Comparison of ENCODE assay signal across 14 mouse cellular contexts in the genomic region with DNA sequence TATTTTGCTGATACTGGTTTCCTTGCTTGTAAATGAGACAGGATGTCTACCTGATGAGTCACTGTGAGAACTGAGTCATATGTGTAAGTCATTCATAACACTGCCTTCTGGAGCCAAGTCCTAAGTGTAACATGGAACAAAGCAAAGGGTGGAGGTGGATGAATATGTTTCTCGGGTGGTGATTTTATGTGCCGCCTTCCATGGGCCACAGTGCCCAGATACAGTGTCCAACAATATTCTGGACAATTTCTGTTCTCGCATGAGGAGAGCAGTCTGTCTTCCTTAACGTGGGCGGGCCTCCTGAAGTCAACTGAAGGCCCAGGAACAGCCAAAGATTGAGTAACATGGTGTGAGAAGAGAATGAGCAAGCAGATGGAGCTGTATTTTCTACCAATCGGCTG.
A peak's percentile ranks its signal among the peaks of the same experiment; 100 is the strongest.
DNase-seq lines count a peak whose midpoint lies in the region; ATAC-seq lines count a peak whose summit lies in the region.
"Had no signal": no experiment of that assay in that cellular context is flagged by ENCODE, and none has a peak within 500 bp of the region (broad histone marks: within the 10 kb centered on the region; RNA-seq: fewer than 3 reads in every experiment).

No protein-coding gene starts in this region.

- no peak overlapping the region for H3K4me3 ChIP-seq in heart, embryonic 12.5 days
- H3K4me3 ChIP-seq: embryonic facial prominence, embryonic 13.5 days; limb, embryonic 15.5 days; stomach, embryonic 15.5 days had no signal

- H3K27me3 ChIP-seq in heart, embryonic 12.5 days (replicated peaks), result no peaks in the 10 kb centered on the region
- H3K27me3 ChIP-seq: embryonic facial prominence, embryonic 13.5 days; limb, embryonic 15.5 days; stomach, embryonic 15.5 days had no signal

- H3K4me2 ChIP-seq in heart, embryonic 12.5 days, result no peak overlapping the region
- H3K4me2 ChIP-seq: embryonic facial prominence, embryonic 13.5 days; limb, embryonic 15.5 days; stomach, embryonic 15.5 days had no signal

- WGBS in heart, embryonic 12.5 days, result 82% methylated on average over 6 of the region's 6 CpGs

- intact Hi-C loops in heart, postnatal 36 days (cut with DNase I), result no loop called here

- no peak overlapping the region for H3K9ac ChIP-seq in heart, embryonic 12.5 days
- H3K9ac ChIP-seq: embryonic facial prominence, embryonic 13.5 days; limb, embryonic 15.5 days; stomach, embryonic 15.5 days had no signal

- H3K4me1 ChIP-seq in heart, embryonic 12.5 days (replicated peaks), result no peaks in the 10 kb centered on the region
- H3K4me1 ChIP-seq: embryonic facial prominence, embryonic 13.5 days; limb, embryonic 15.5 days; stomach, embryonic 15.5 days had no signal

- H3K9me3 ChIP-seq in heart, embryonic 12.5 days (replicated peaks), result no peaks in the 10 kb centered on the region
- H3K9me3 ChIP-seq: embryonic facial prominence, embryonic 13.5 days; limb, embryonic 15.5 days; stomach, embryonic 15.5 days had no signal

- peak; percentile 41 for DNase-seq in heart, adult 8-10 months (ENCODE audit: low spot score)
- DNase-seq in 3T3-L1 (ENCODE audit: low read depth, low spot score), result peak; percentile 97
- peak; percentile 23 for DNase-seq in MN1 (ENCODE audit: low spot score)
- DNase-seq in heart, postnatal 36 days, result peak; percentile 2 to 25
- no peak for DNase-seq in retina, embryonic 14.5 days (ENCODE audit: low spot score)
- DNase-seq in cerebellum, adult 11-12 months, result no peak
- DNase-seq: cerebellum, adult 9-11 months; kidney, adult 2 months; lung, postnatal 14 days had no signal

- H3K36me3 ChIP-seq in heart, embryonic 12.5 days, result no peaks in the 10 kb centered on the region
- H3K36me3 ChIP-seq: embryonic facial prominence, embryonic 13.5 days; limb, embryonic 15.5 days; stomach, embryonic 15.5 days had no signal

- no peak overlapping the region for H3K27ac ChIP-seq in heart, embryonic 12.5 days (ENCODE audit: poor library complexity, severe bottlenecking)
- H3K27ac ChIP-seq: embryonic facial prominence, embryonic 13.5 days; limb, embryonic 15.5 days; stomach, embryonic 15.5 days had no signal

- ATAC-seq in heart, embryonic 12.5 days (ENCODE audit: insufficient number of reproducible peaks, low FRiP score), result no peak
- ATAC-seq in megakaryocyte progenitor cell, adult 5-6 weeks (replicated peaks; ENCODE audit: poor library complexity), result no peak

Comparison
In these comparisons a context has a peak if more than half of its experiments do, and no peak if none do; other contexts are left out.
1. DNase-seq: peak in heart, adult 8-10 months (single experiment), 3T3-L1 (single experiment), MN1 (single experiment) and heart, postnatal 36 days (2 of 2); none in retina, embryonic 14.5 days (single experiment) and cerebellum, adult 11-12 months (single experiment).